20 mouse cellular contexts compared by ENCODE assay signal in the genomic region with DNA sequence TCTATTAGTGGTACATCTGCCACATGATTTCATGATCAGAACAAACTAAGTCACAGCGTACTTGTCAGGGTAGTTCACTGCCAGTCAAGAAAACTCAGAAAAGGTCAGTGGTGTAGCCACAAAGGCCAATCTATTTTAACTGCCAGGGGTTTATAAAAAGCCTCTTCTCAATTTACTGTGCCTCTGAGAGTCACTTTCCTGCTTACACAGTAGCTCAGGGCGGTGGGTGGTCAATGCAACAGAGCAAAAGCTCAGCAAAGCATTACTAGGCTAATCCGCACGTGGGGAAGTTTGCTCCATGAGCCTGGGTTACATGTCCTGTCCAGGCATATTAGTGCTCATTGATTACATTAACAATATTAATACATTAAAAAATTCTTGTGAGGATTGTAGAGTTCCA.
"Had no signal": no experiment of that assay in that cellular context is flagged by ENCODE, and none has a peak within 500 bp of the region (broad histone marks: within the 10 kb centered on the region; RNA-seq: fewer than 3 reads in every experiment).

No protein-coding gene starts in this region.

- H3K27ac ChIP-seq: hindbrain, embryonic 13.5 days; hindbrain, embryonic 15.5 days; hindbrain, postnatal 0 days; layer of hippocampus, adult 2 months; left cerebral cortex, adult 2 months; limb, embryonic 13.5 days; limb, embryonic 15.5 days; liver, embryonic 12.5 days; liver, embryonic 14.5 days had no signal

- H3K27me3 ChIP-seq: heart, embryonic 12.5 days; hindbrain, embryonic 13.5 days; hindbrain, embryonic 15.5 days; limb, embryonic 13.5 days; limb, embryonic 15.5 days; liver, embryonic 12.5 days had no signal

- H3K4me1 ChIP-seq: hindbrain, embryonic 13.5 days; hindbrain, embryonic 15.5 days; limb, embryonic 15.5 days; liver, embryonic 12.5 days had no signal

- H3K36me3 ChIP-seq: heart, embryonic 12.5 days; hindbrain, embryonic 13.5 days; hindbrain, embryonic 15.5 days; limb, embryonic 13.5 days; limb, embryonic 15.5 days; liver, embryonic 12.5 days had no signal

- DNase-seq: heart, adult 18-20 months; heart, postnatal 10 days; heart, postnatal 36 days; kidney, adult 11 months; kidney, adult 2 months; kidney, adult 9 months; kidney, postnatal 10 days; kidney, postnatal 25 days; kidney, postnatal 4 days; left cerebral cortex, postnatal 4 days had no signal

- H3K9me3 ChIP-seq: heart, embryonic 12.5 days; hindbrain, embryonic 13.5 days; hindbrain, embryonic 15.5 days; limb, embryonic 13.5 days; limb, embryonic 15.5 days; liver, embryonic 12.5 days had no signal

- H3K4me3 ChIP-seq: heart, embryonic 12.5 days; hindbrain, embryonic 13.5 days; hindbrain, embryonic 15.5 days; layer of hippocampus, adult 2 months; left cerebral cortex, adult 2 months; limb, embryonic 13.5 days; limb, embryonic 15.5 days; liver, embryonic 12.5 days had no signal
